Mouse (Mus musculus): ENCODE data around the gene Zbed3. TPM values are rescaled to one million over a fixed set of nuclear protein-coding genes. Genes with fewer than 3 reads are reported as not detected.

The Zbed3 gene
- 27.0 and 30.4 TPM in 2 replicates for polyA plus RNA-seq (2012; rRNA removed)

DNA sequence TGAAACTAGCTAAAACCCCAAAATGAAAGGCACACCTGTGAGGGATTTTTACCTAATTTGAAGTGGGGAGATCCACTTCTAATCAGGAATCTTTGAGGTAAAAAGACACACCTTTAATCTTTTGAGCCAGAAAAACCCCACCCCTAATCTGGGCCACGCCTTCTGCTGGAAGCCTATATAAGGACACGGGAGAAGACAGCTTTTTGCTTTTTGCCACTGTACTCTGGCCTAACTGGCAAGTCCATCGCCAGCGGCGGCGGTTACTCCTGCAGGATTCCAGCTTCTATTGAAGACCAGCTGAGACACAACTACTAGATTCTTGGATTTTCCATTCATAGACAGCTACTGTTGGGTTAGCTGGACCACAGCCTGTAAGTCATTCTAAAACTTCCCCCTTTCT lies at the start of gene Zbed3:
TSS of gene Zbed3 (plus strand) at position 213 of the 400 bp plus-strand sequence.
- DNase-seq (ENCODE audit: low spot score) = no peak

GRCm38 (mm10) chr13:95278426-95279025 lies 44.9 kb upstream of the Zbed3 start:
- DNase-seq (ENCODE audit: low spot score) = no peak

- DNase-seq (ENCODE audit: low spot score) = no peak
These were observed 41.4 kb upstream of the Zbed3 start for GRCm38 (mm10) chr13:95281740-95282673.

GRCm38 (mm10) chr13:95286989-95287388 lies 36.4 kb upstream of the Zbed3 start:
- DNase-seq (ENCODE audit: low spot score) = no peak

- DNase-seq (ENCODE audit: low spot score) = no peak
These were observed 35.4 kb upstream of the Zbed3 start for GRCm38 (mm10) chr13:95288027-95288426.

GRCm38 (mm10) chr13:95291983-95292382 lies 31.4 kb upstream of the Zbed3 start:
- DNase-seq (ENCODE audit: low spot score) = no peak

GRCm38 (mm10) chr13:95299956-95300355 lies 23.5 kb upstream of the Zbed3 start:
- DNase-seq (ENCODE audit: low spot score) = no peak

DNA sequence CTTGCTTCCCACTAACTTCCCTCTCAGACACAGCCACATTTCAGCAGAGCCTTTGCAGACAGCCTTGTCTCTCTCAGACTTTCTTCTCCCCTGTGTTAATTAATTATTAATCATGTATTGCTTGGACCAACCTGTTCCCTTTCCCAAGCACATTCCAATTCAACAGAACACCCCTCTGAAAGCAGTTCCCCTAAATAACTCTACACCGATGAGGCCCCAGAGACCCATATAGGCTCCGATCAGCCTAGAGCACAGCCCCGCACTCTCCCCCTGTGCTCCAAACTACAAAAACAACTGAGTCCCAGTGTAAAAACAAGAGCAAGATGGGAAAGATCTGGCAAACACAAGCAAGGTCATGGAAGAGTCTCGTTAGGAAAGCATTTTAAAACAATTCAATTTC lies 16.8 kb upstream of the Zbed3 start:
- DNase-seq (ENCODE audit: low spot score) = no peak

GRCm38 (mm10) chr13:95307100-95307655 lies 16.2 kb upstream of the Zbed3 start:
- DNase-seq (ENCODE audit: low spot score) = no peak

GRCm38 (mm10) chr13:95312016-95312415 lies 11.4 kb upstream of the Zbed3 start:
- DNase-seq (ENCODE audit: low spot score) = no peak

DNA sequence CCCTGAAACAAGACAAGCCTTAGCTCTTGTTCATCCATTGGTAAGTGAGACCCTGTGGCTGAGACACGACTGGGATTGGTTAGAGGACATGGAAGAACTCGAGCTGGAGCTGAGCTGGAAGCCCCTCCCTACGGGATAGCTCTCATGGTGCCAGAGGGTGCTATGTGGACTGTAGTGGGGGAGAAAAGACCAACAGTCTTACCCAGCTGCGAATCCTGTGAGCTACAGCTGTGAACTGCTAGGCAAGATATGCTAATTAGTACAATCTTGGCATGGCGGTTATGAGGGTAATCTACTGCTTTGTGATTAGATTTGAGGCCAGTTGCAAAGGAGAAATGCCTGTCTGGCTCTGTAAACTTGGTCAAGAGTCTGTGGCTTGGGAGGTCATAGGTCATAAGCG lies 4.3 kb upstream of the Zbed3 start:
- DNase-seq (ENCODE audit: low spot score) = no peak

DNA sequence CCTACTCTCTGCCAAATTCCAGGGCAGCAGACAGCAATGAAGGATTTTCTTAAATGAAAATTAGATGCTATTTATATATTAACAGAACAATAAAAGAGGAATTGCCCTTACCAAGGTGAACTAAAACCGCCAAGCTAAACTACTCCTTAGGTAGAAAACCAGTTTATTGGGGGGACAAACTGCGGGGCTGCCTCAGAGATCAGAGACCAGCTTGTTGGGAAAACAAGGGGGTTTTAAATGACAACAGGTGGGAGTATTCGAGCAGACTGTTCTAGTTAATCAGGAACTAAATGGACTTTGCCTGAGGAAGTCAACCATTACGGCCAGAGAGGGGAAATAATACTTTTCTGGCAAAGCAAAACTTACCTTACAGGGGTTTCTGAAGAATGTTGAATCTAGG lies 3.0 kb upstream of the Zbed3 start:
- DNase-seq (ENCODE audit: low spot score) = no peak

DNA sequence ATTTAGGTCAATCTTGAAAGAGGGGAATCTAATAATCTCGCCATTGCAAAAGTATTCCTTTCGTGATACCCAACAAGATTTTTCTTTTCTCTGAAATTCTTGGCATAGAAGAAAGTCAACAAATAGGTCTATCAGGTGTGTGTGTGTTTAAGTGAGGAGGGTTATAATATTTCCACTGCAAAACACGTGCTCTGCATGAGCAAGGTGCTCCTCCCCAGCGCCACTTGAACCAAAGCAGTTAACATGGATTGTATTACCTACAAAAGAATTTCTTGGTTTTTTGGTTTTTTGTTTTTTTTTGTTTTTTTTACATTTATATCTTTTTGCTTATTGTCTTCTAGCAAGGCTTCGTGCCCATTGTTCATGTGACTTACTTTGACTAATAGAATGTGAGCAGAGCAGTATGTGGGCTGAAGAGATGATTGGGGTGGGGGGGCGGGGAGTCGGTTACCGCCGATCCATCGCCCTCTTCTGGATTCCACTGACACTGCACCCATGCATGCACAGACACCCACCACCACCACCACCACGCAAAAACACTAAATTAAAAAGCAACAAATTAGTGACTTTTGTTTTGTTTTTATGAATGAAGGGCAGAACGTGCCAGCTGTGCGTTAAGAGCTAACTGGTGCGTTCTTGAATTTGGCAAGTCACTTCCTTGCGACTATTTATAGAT lies 676 bp downstream of the Zbed3 start:
- no peak for DNase-seq (ENCODE audit: low spot score)

- DNase-seq (ENCODE audit: low spot score) = no peak
These were observed 1.2 kb downstream of the Zbed3 start for GRCm38 (mm10) chr13:95324626-95325079.

DNA sequence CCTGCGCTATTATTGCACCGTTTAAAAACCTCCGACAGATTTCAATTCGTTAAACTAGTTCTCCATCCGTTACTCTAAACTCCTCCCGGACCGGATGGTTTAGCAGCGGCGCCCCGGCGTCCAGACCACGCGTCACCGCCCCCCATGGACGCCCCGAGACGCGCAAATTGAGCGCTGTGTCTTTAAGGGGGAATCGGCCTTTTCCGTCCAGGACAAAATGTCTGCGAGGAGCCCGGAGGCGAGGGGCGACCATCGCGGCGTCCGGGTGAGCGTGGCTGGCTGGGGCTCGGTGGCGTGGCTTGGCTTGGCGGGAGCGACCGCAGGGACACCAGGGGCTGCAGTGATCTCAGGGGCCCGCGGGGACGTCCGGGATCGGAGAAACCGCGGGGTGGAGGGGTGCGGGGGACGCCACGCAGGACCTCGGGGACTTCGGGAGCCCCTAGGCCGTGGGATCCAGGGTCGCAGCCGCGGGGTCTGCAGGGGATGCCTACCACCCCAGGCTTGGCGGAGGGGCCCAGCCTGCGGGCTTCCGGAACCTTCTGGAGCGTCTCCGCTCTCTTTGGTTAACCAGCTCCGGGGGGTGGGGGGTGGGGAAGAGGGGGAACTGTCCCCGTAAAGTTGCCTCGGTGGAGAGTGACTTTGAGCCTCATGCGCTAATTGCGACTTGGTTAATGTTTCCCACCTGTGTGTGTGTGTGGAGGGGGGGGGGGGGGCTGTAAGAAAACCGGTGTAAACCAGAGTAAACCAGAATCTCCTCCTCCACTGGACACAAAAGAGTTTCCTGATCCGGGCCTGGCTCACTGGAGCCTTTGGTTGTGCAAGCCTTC lies 1.9 kb downstream of the Zbed3 start:
- DNase-seq (ENCODE audit: low spot score) = peak; percentile 60

GRCm38 (mm10) chr13:95325907-95326550 lies 2.6 kb downstream of the Zbed3 start:
- DNase-seq (ENCODE audit: low spot score) = no peak

DNA sequence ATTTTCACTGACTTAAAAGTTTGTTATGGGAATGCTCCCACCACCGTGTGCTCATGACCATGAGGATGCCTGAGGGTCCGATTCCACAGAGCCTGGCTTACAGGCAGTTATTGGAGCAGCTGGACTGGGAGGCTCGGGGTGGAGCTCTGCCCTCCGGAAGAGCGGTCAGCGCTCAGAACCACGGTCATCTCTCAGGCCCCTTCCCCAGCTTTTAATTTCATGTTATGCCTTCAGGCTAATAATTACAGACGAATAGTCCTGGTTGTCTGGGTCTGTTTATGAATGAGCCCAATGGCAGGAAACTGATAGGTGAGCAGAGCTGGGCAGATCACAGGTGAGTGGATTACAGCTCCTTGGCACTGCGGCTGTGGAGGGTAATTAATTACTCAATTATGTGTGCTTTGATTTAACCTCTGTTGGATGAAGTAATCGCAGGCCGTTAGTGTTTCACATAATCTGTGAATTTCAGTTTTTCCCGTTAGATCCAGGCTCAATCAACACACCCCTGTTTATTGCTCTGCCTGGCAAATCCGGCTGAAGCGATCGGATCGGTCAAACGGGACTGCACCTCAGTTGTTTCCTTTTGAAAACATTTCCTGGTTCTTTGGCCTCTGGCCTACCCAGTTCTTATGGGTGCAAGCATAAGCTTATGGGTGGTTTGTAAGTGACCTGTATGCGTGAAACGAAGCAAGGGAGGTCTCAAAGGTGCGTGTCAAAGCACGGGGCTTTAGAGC lies 3.4 kb downstream of the Zbed3 start:
- DNase-seq (ENCODE audit: low spot score) = no peak

- DNase-seq (ENCODE audit: low spot score) = no peak
These were observed 3.9 kb downstream of the Zbed3 start for GRCm38 (mm10) chr13:95327345-95327741.

DNA sequence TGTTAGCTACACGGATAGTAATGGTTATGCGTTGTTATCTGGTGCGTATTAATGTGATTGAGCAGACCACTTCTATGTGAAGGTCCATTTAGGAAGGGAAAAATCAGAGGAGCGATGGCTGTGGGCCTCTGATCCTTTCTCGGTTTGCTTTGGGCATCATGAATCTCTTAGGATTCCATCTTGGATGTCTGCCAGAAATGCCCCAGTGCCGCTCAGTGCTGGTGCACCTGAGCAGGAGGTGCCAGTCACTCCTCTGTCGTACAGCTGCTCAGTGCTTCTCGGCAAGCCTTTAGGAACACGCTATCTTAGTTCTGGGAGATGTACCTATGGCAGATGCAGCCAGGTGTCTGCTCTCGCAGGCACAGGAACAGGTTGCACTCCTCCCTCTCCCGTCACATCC lies 5.4 kb downstream of the Zbed3 start:
- DNase-seq (ENCODE audit: low spot score) = no peak

- DNase-seq (ENCODE audit: low spot score) = no peak
These were observed 7.1 kb downstream of the Zbed3 start for GRCm38 (mm10) chr13:95330507-95330906.
